Mouse (Mus musculus): ENCODE results near the gene Lysmd1.

- no peak for TF ChIP-seq CTCF (IDR thresholded peaks at IDR 0.05; ENCODE audit: extremely low read depth, insufficient read depth, insufficient read length, insufficient replicate concordance)
- TF ChIP-seq POLR2A (IDR thresholded peaks at IDR 0.05; ENCODE audit: low read depth, low read length): no peak
Observed at GRCm38 (mm10) chr3:95184796-95185577, 51.1 kb downstream of the Lysmd1 start.
